Mouse (Mus musculus) left cerebral cortex, postnatal 25 days (tissue): ENCODE data around the gene Ino80d. TPM values are rescaled to one million over a fixed set of nuclear protein-coding genes. Genes with fewer than 3 reads are reported as not detected.

Experiments
- DNase-seq, 2 experiments: peaks; one replicate each; pipeline ENCODE4 v3.0.0; 2022; ENCODE audit warnings: low spot score in 2 of 2, mixed read lengths in 1 of 2
- intact Hi-C: fragments of 180-260 bp; cut with DNase I; formaldehyde crosslinking; loops from one replicate; pipeline ENCODE4 v1.15.1; 2025
- total RNA-seq, 2 experiments: library from RNA; stranded (reverse); gene quantifications; 2 replicates each; pipeline ENCODE4 v1.2.3; 2021

Ino80d gene
- total RNA-seq, 2 experiments from 2014 or later, result 28.5 to 28.8 TPM

GRCm38 (mm10) chr1:63005013-63005646 is 109.3 kb downstream of the Ino80d start:
- intact Hi-C loops, result no loop called here
- DNase-seq, result no peak

DNA sequence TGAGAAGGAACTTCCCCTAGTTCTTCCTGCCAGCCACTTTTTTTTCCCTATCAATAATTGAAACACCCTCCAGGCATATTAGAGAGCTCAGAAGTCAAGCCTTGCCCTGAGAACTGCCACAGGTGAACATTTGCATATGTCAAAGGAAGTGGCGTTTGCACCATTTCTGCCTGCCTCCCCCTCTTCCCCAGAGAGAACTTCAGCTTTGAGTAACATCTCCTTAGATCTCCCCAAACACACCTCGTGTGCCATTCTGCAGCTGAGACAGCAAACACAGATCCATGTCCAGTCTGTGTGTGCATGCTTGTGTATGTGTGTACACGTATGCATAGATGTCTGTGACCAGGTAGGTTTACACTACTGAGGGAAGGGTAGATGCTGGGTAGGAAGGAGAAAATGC is 112.6 kb downstream of the Ino80d start:
- DNase-seq, result no peak
- intact Hi-C loops, result no loop called here

GRCm38 (mm10) chr1:62993348-62993747 is 121.1 kb downstream of the Ino80d start:
- no peak for DNase-seq
- intact Hi-C loops, result no loop called here

GRCm38 (mm10) chr1:62992648-62993047 is 121.8 kb downstream of the Ino80d start:
- intact Hi-C loops, result no loop called here
- no peak for DNase-seq

DNA sequence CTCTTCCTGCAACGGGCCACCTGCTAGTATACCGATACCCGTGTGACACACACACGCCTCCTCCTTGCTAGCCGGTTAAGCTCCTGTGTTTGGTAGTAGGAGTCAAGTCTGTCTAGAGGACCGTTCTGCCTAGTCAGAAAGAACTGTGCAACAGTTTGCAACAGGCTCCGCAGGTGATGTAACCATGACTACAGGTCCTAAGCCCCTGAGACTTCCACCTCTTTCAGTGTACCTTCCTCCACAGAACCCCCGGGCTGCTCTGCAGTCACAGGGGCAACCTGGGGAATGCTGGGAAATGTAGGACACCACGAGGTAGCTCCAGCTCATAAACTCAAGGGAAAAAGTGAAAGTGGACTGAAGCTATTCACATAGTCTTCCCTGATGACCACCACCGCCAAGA is 123.4 kb downstream of the Ino80d start:
- DNase-seq, result no peak
- intact Hi-C loops, result no loop called here

- no peak for DNase-seq
- intact Hi-C loops, result loop anchor here (5.0 kb wide), 1 partner anchor 1805 kb away; no protein-coding TSS in a partner anchor
These were observed 126.9 kb downstream of the Ino80d start for GRCm38 (mm10) chr1:62987561-62987960.

GRCm38 (mm10) chr1:62986267-62986666 is 128.2 kb downstream of the Ino80d start:
- intact Hi-C loops, result loop anchor here (5.0 kb wide), 1 partner anchor 1804 kb away; no protein-coding TSS in a partner anchor
- DNase-seq, result peak; percentile 50 to 54

DNA sequence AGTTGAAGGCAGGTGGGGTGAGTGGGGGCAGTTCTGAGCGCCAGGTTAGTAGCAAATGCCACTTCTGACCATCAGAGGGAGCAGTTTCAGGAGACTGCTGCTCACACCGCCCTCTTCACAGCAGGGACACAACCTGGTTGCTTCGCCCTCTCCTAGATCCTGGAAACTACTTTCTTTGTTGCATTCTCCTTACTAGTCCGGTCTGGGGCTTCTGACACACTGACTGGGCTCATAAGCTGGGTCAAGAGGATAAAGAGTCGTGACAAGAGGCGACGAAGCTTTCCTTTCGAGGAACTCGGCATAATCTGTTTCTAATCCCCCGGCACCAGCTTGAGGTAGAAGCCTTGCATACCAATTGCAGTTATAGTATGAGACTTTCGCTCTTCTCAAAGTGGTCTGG is 129.9 kb downstream of the Ino80d start:
- DNase-seq, result peak; percentile 40 to 49
- intact Hi-C loops, result no loop called here

DNA sequence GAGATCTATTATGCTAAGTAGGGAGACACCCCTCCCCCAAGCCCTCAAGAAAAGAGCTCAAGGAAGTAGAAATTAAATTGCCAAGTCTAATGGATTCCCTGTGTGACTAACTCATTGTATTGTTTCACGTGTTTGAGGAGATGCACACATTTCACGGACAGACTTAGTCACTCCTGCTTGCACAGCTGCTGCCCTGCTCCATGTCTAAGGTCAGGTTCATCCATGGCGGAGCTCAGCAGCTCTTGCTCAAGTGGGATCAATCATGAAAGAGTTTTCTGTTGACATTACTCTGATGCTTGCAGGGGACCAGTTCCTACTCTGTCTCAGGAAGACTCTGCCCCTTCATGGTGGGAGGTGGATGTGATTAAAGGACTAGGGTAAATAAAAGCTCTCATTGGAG is 137.7 kb downstream of the Ino80d start:
- intact Hi-C loops, result no loop called here
- no peak for DNase-seq

- peak in 1 of 2 experiments; percentile 20 for DNase-seq
- intact Hi-C loops, result loop anchor here (10.0 kb wide), 1 partner anchor 1672 kb away; no protein-coding TSS in a partner anchor
These were observed 147.6 kb downstream of the Ino80d start for GRCm38 (mm10) chr1:62966885-62967284.

DNA sequence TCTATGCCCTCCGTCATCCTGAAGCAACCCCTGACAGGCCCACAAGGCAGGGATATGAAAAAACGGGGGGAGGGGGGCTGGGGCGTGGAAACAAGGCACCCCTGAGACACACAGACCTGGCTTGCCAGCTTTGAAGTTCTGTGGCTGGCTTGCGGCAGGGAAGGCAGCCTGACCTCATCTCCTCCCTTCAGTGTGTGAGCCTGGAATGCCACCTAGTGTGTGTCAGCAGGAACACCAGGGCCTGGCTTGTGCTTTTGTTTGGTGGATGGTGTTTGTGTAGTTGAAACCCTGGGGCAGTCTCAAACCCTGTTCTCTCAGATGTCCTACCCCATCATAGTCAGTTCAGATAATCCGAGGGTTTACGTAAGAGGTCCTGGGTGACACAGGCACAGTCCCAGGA is 150.2 kb downstream of the Ino80d start:
- intact Hi-C loops, result loop anchor here (2.0 to 10.0 kb wide), 3 partner anchors 177 to 1782 kb away; no protein-coding TSS in a partner anchor
- DNase-seq, result peak; percentile 68 to 77

DNA sequence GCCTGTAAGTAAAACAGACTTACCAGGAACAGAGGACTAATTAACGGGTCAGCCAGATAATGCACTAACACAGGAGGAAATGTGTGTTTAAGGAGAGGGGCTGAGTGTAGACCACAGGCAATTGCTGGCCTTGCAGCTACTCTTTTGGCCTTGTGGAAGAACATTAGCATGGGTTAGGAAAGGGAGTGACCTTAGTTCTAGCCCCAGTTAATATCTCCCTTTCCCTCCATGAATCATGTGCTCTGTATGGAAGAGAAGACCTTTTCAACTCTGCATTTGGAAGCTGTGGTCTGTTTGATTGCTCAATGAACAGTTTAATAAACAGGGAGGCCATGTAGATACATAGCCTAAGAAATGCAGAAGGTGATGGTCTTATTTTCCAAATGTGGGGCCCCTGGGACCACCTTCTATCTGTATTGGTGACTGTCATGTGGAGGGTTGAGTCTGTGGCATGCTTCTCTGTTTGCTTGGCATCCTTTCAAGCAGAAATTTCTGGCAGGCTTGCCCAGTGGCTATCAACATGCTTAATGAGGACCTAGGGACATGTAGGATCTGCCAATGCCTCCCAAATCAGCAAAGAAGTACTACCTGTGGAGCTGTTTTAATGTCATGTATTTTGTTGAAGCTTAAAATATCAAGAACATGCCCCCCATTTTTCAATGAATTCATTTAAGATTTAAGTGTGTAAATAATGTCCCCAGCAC is 157.4 kb downstream of the Ino80d start:
- no peak for DNase-seq
- intact Hi-C loops, result loop anchor here (10.0 kb wide), 1 partner anchor 1582 kb away; no protein-coding TSS in a partner anchor

- no peak for DNase-seq
- intact Hi-C loops, result loop anchor here (10.0 kb wide), 1 partner anchor 1582 kb away; no protein-coding TSS in a partner anchor
These were observed 157.9 kb downstream of the Ino80d start for GRCm38 (mm10) chr1:62956526-62956925.

DNA sequence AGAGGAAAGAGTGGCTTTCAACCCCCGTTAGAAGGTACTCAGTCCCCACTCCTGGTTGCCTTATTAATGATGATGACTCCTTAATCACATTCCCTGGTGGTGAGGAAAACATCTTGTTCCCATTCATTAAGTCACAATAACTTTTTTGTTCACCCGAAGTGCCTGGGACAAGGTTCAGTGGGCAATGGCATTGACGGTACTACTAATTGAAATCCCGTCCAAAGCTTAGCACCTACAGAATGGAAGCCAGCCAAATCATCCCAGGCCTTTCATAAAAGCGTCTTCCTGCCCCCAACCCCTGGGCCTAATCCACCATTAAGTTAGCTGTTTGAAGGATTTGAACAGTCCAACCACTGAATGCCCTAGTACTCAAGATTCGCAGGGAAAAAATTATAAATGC is 159.1 kb downstream of the Ino80d start:
- intact Hi-C loops, result loop anchor here (10.0 kb wide), 1 partner anchor 1581 kb away; no protein-coding TSS in a partner anchor
- DNase-seq, result no peak

GRCm38 (mm10) chr1:62953036-62953435 is 161.4 kb downstream of the Ino80d start:
- DNase-seq, result no peak
- intact Hi-C loops, result loop anchor here (10.0 kb wide), 1 partner anchor 1578 kb away; no protein-coding TSS in a partner anchor

DNA sequence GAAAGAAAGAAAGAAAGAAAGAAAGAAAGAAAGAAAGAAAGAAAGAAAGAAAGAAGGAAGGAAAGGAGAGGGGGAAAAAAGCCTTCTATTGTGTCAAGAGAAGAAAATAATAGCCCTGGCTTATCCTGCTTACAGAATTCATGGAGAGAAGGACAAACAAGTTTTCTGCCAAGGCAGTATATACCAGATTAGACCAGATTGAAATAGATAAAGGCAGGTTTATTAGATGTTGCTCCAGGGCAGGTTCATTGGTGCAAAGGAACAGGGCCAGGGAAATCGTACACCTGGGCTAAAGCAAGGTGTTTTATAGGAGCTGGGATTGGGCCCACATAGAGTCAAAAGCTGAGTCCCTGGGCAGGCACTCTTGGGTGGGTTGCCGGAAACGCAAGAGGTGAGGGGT is 162.1 kb downstream of the Ino80d start:
- DNase-seq, result no peak
- intact Hi-C loops, result loop anchor here (10.0 kb wide), 1 partner anchor 1578 kb away; no protein-coding TSS in a partner anchor

DNA sequence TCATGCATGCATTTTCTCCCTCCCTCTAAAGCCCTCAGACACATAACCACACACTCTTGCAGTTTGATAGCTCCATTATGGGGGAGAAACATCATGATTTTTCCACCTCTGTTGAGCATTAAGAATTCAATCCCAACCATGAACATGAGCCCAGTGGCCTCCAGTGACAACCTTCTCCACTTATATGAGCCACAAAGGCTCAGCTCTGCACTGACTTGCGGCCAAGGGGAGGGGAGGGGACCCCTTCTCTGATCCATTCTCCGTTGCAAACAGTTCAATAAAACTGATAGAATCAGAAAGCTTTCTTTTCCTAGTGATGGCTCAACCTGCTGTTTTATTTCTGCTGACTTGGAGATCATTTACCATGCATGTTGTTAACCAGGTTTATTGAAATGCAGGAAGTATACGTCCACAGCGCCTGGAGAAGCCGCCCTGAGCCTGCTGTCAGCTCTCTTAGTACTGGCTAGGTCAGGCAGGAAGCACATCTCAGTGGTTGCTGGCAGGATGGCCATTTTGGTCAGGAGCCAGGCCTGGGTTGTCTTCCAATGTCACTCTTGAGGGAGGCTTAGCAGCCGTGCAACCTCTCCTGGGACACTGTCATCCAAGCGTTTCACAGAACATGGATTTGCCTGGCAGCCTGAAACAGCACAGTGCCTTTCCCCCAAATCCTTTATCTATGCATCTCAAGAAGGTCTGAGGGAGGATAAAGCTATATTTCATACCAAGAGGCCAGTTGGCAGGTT is 163.2 kb downstream of the Ino80d start:
- intact Hi-C loops, result loop anchor here (10.0 kb wide), 1 partner anchor 1576 kb away; no protein-coding TSS in a partner anchor
- no peak for DNase-seq

DNA sequence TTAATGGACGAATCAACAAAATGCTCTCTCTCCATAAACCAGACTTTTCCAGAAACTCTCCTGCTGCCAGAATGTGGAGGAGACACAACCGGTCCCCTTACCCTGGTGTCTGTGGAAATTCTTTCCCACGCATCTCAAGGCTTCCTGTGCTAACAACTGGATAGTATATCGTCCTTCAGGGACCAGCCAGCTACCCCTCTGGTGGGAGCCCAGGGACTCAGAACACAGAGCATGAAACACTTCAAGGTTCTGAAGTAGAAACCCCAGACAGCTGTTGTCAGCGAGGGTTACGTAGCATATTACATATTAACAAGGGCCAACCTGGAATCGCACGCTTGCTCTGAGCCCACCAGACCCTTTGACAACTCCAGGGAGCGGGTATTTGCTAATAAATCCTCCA is 163.9 kb downstream of the Ino80d start:
- DNase-seq, result no peak
- intact Hi-C loops, result loop anchor here (10.0 kb wide), 1 partner anchor 1576 kb away; no protein-coding TSS in a partner anchor

GRCm38 (mm10) chr1:62947807-62948206 is 166.7 kb downstream of the Ino80d start:
- DNase-seq, result no peak
- intact Hi-C loops, result no loop called here

DNA sequence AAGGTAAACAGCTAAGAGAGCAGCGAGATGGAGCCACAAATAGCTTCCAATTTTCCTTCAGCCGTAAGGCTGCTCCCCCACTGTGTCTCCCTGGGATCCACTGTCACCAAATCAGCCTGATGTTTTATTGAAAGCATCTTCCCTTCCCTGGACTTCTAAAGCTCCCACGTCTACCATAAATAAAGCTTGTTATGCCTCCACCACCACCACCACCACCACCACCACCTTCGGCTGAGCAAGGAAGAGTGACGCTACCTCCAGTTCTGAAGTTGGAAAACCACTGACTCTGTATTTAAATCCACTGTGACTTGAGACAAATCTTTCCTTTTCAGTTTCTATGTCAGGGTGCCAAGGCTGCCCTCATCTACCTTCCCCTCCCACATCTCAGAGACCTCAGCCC is 167.5 kb downstream of the Ino80d start:
- peak in 1 of 2 experiments; percentile 40 for DNase-seq
- intact Hi-C loops, result no loop called here
